Mouse (Mus musculus): ENCODE data around the gene Dnajc10. TPM values are rescaled to one million over a fixed set of nuclear protein-coding genes. Genes with fewer than 3 reads are reported as not detected.

Dnajc10 gene
- total RNA-seq, 1 experiment from 2014 or later: 43.0 TPM

- DNase-seq: no peak
Observed at GRCm38 (mm10) chr2:80340537-80340936, 25.3 kb downstream of the Dnajc10 start.

- DNase-seq: no peak
Observed at GRCm38 (mm10) chr2:80354531-80354930, 39.3 kb downstream of the Dnajc10 start.

GRCm38 (mm10) chr2:80356656-80357231 lies 41.5 kb downstream of the Dnajc10 start:
- peak; percentile 20 for DNase-seq

GRCm38 (mm10) chr2:80371458-80371857 lies 56.2 kb downstream of the Dnajc10 start:
- DNase-seq: no peak

GRCm38 (mm10) chr2:80374892-80375291 lies 59.6 kb downstream of the Dnajc10 start:
- DNase-seq: no peak

- no peak for DNase-seq
Observed at GRCm38 (mm10) chr2:80379848-80380247, 64.6 kb downstream of the Dnajc10 start.

GRCm38 (mm10) chr2:80384447-80384846 lies 69.2 kb downstream of the Dnajc10 start:
- no peak for DNase-seq

- DNase-seq: no peak
Observed at GRCm38 (mm10) chr2:80386255-80386654, 71.0 kb downstream of the Dnajc10 start.

GRCm38 (mm10) chr2:80387668-80388067 lies 72.4 kb downstream of the Dnajc10 start:
- DNase-seq: no peak

- DNase-seq: no peak
Observed at GRCm38 (mm10) chr2:80388341-80388740, 73.1 kb downstream of the Dnajc10 start.

GRCm38 (mm10) chr2:80396057-80396456 lies 80.8 kb downstream of the Dnajc10 start:
- DNase-seq: peak; percentile 11

GRCm38 (mm10) chr2:80396864-80397263 lies 81.6 kb downstream of the Dnajc10 start:
- DNase-seq: no peak

GRCm38 (mm10) chr2:80398595-80399099 lies 83.4 kb downstream of the Dnajc10 start:
- DNase-seq: no peak

Other genes starting within 250 kb of the Dnajc10 start
- 14.6 and 20.6 TPM in 2 replicates for gene Pde1a, start 186.0 kb upstream of the Dnajc10 start, total RNA-seq (2021)
- gene Prdx6b, start 23.0 kb upstream of the Dnajc10 start, total RNA-seq (2021): not detected in 2 replicates
- gene Frzb, start 132.2 kb downstream of the Dnajc10 start, total RNA-seq (2021): 84.5 and 137 TPM in 2 replicates